Comparison of ENCODE assay signal across 28 mouse cellular contexts in the genomic region with DNA sequence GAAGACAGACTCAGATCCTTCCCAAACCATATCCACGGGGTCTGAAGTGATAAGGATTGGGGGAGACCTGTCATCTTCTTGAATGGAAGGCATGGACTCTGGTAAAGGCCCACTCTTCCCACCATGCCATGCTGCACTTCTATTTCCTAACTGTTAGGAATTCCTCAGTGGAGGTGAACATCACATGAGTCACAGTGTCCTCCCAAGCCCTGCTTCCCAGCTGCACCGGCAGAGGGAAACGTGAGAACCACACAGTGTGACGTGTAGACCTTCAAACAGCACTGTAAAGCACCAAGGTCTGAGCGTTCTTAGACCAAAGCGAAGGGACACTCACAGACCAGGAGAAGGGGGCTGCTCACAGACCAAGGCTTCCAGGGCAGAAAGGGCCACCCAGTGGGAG.
DNase-seq lines count a peak whose midpoint lies in the region; ATAC-seq and TF ChIP-seq lines count a peak whose summit lies in the region.
"Had no signal": no experiment of that assay in that cellular context is flagged by ENCODE, and none has a peak within 500 bp of the region (broad histone marks: within the 10 kb centered on the region; RNA-seq: fewer than 3 reads in every experiment).

No protein-coding gene starts in this region.

- no peaks in the 10 kb centered on the region for H3K36me3 ChIP-seq in heart, embryonic 10.5 days
- H3K36me3 ChIP-seq in midbrain, embryonic 11.5 days (ENCODE audit: control insufficient read depth, insufficient read depth, low read length), result no peaks in the 10 kb centered on the region
- H3K36me3 ChIP-seq: forebrain, embryonic 15.5 days; heart, embryonic 12.5 days; limb, embryonic 12.5 days; liver, embryonic 15.5 days; lung, embryonic 15.5 days; midbrain, embryonic 10.5 days; neural tube, embryonic 12.5 days; stomach, embryonic 15.5 days had no signal

- 75% methylated on average over 6 of the region's 6 CpGs for WGBS in heart, embryonic 10.5 days
- 92% methylated on average over 6 of the region's 6 CpGs for whole genome bisulfite sequencing in midbrain, embryonic 11.5 days

- H3K4me1 ChIP-seq in heart, embryonic 10.5 days, result peaks cover 36% of the 10 kb centered on the region
- no peaks in the 10 kb centered on the region for H3K4me1 ChIP-seq in midbrain, embryonic 11.5 days (ENCODE audit: control insufficient read depth, insufficient read depth, low read length)
- H3K4me1 ChIP-seq: forebrain, embryonic 15.5 days; midbrain, embryonic 10.5 days; neural tube, embryonic 12.5 days; stomach, embryonic 15.5 days had no signal

- peak; percentile 26 for DNase-seq in adrenal gland, postnatal 14 days
- DNase-seq in adrenal gland, postnatal 10 days, result no peak
- no peak for DNase-seq in heart, embryonic 10.5 days (ENCODE audit: low spot score)
- no peak for DNase-seq in heart, postnatal 4 days
- DNase-seq in 3134 (ENCODE audit: extremely low read depth, insufficient read length, low spot score) (peak; percentile 38), Patski (ENCODE audit: low read depth, low spot score) (no peak)
- DNase-seq in midbrain, embryonic 11.5 days (ENCODE audit: low spot score, missing footprints), result no peak
- DNase-seq: cerebellum, adult 9-10 months; cerebellum, postnatal 36 days; gastrocnemius, postnatal 25 days; heart, adult 18-20 months; kidney, adult 9 months; kidney, postnatal 10 days; thymus, adult 18-20 months; thymus, postnatal 25 days had no signal

- peak overlapping the region; percentile 37; the same call in 1 of the 2 replicates for H3K27ac ChIP-seq in heart, embryonic 10.5 days
- H3K27ac ChIP-seq in midbrain, embryonic 11.5 days (ENCODE audit: low read depth, low read length), result no peak overlapping the region
- H3K27ac ChIP-seq: forebrain, embryonic 15.5 days; hindbrain, embryonic 14.5 days; limb, embryonic 12.5 days; liver, embryonic 15.5 days; lung, embryonic 15.5 days; midbrain, embryonic 10.5 days; neural tube, embryonic 12.5 days; stomach, embryonic 15.5 days had no signal

- no peaks in the 10 kb centered on the region for H3K9me3 ChIP-seq in heart, embryonic 10.5 days
- H3K9me3 ChIP-seq in midbrain, embryonic 11.5 days (ENCODE audit: control insufficient read depth, low read length), result no peaks in the 10 kb centered on the region
- H3K9me3 ChIP-seq: forebrain, embryonic 15.5 days; liver, embryonic 15.5 days; lung, embryonic 15.5 days; neural tube, embryonic 12.5 days; stomach, embryonic 15.5 days had no signal

- no peak overlapping the region for H3K9ac ChIP-seq in midbrain, embryonic 11.5 days (ENCODE audit: low read length)
- H3K9ac ChIP-seq: forebrain, embryonic 15.5 days; heart, embryonic 12.5 days; hindbrain, embryonic 14.5 days; limb, embryonic 12.5 days; liver, embryonic 15.5 days; lung, embryonic 15.5 days; neural tube, embryonic 12.5 days; stomach, embryonic 15.5 days had no signal

- H3K4me2 ChIP-seq in midbrain, embryonic 11.5 days, result no peak overlapping the region
- H3K4me2 ChIP-seq: forebrain, embryonic 15.5 days; heart, embryonic 12.5 days; hindbrain, embryonic 14.5 days; limb, embryonic 12.5 days; liver, embryonic 15.5 days; lung, embryonic 15.5 days; neural tube, embryonic 12.5 days; stomach, embryonic 15.5 days had no signal

- H3K4me3 ChIP-seq in heart, embryonic 10.5 days, result no peak overlapping the region
- H3K4me3 ChIP-seq in midbrain, embryonic 11.5 days (ENCODE audit: low read depth, low read length), result no peak overlapping the region
- H3K4me3 ChIP-seq: forebrain, embryonic 15.5 days; heart, embryonic 12.5 days; left cerebral cortex, adult 2 months; limb, embryonic 12.5 days; liver, embryonic 15.5 days; lung, embryonic 15.5 days; midbrain, embryonic 10.5 days; myocyte; neural tube, embryonic 12.5 days; stomach, embryonic 15.5 days had no signal

- CTCF ChIA-PET in Patski (lab: Charles Lee), result interaction anchor here (3.2 kb wide), 1 partner anchor 10 kb away, joined by 8 read pairs; no protein-coding TSS in a partner anchor

- H3K27me3 ChIP-seq in heart, embryonic 10.5 days (ENCODE audit: insufficient read depth, poor library complexity, severe bottlenecking), result no peaks in the 10 kb centered on the region
- no peaks in the 10 kb centered on the region for H3K27me3 ChIP-seq in Patski
- no peaks in the 10 kb centered on the region for H3K27me3 ChIP-seq in midbrain, embryonic 11.5 days (ENCODE audit: control insufficient read depth, insufficient read depth, low read length)
- H3K27me3 ChIP-seq: forebrain, embryonic 15.5 days; heart, embryonic 12.5 days; liver, embryonic 15.5 days; lung, embryonic 15.5 days; neural tube, embryonic 12.5 days; stomach, embryonic 15.5 days had no signal

- no peak for TF ChIP-seq CTCF in Patski (IDR thresholded peaks at IDR 0.05)

- ATAC-seq in Patski, result peak; percentile 67
- ATAC-seq in midbrain, embryonic 11.5 days (ENCODE audit: low FRiP score), result no peak
- ATAC-seq: CD4-positive, CD25-positive, alpha-beta regulatory T cell, adult 4 months; forebrain, embryonic 15.5 days; intestine, postnatal 0 days had no signal

- in situ Hi-C loops in Patski (cut with MboI; ENCODE audit: low pct_unique_long_range_greater_than_20kb), result no loop called here

- POLR2A ChIA-PET in Patski (lab: Charles Lee), result no interaction called here

Comparison
In these comparisons a context has a peak if more than half of its experiments do, and no peak if none do; other contexts are left out.
1. DNase-seq: peak in adrenal gland, postnatal 14 days (single experiment) and 3134 (single experiment); none in adrenal gland, postnatal 10 days (single experiment), heart, embryonic 10.5 days (single experiment), heart, postnatal 4 days (single experiment), Patski (single experiment) and midbrain, embryonic 11.5 days (single experiment).